Mouse (Mus musculus) forebrain, postnatal 0 days (tissue): ENCODE measurements around the gene Cpsf3. TPM values are rescaled to one million over a fixed set of nuclear protein-coding genes. Genes with fewer than 3 reads are reported as not detected.

Source experiments
- ATAC-seq: fragments of 200-750 bp; cut with Nextera tagmentation; 2 replicates; pipeline ENCODE4 v1.8.0; 2017; ENCODE audit warnings: mild to moderate bottlenecking, moderate library complexity
- DNase-seq: peaks from one replicate; pipeline ENCODE4 v3.0.0-alpha.2; 2015
- H3K27ac ChIP-seq: fragments of 300-500 bp; sonication (generic); 2 replicates; pipeline ENCODE4 v1.5.1; 2014; ENCODE audit warnings: low read depth, mild to moderate bottlenecking, antibody characterized with exemption, low read length, moderate library complexity, mixed read lengths
- H3K27me3 ChIP-seq: fragments of 300-500 bp; sonication (generic); 2 replicates; pipeline ENCODE4 v1.6.1; 2014; ENCODE audit warnings: mild to moderate bottlenecking, low read length, mixed read lengths; ENCODE audit not compliant: insufficient read depth
- H3K36me3 ChIP-seq: fragments of 300-500 bp; sonication (generic); 2 replicates; pipeline ENCODE4 v1.6.1; 2014; ENCODE audit warnings: mild to moderate bottlenecking, moderate library complexity; ENCODE audit not compliant: insufficient read depth
- H3K4me1 ChIP-seq: fragments of 300-500 bp; sonication (generic); 2 replicates; pipeline ENCODE4 v1.6.1; 2014; ENCODE audit warnings: antibody characterized with exemption; ENCODE audit not compliant: insufficient read depth
- H3K4me2 ChIP-seq: fragments of 300-500 bp; sonication (generic); 2 replicates; pipeline ENCODE4 v1.6.1; 2014; ENCODE audit warnings: low read depth, mild to moderate bottlenecking, moderate library complexity
- H3K4me3 ChIP-seq: fragments of 300-500 bp; sonication (generic); 2 replicates; pipeline ENCODE4 v1.5.1; 2014; ENCODE audit warnings: low read depth, low read length, mixed read lengths
- H3K9ac ChIP-seq: fragments of 300-500 bp; sonication (generic); 2 replicates; pipeline ENCODE4 v1.6.1; 2014; ENCODE audit warnings: mild to moderate bottlenecking
- H3K9me3 ChIP-seq: fragments of 300-500 bp; sonication (generic); 2 replicates; pipeline ENCODE4 v1.6.1; 2016; ENCODE audit warnings: low read length
- CTCF ChIP-seq: sonication (generic); IDR thresholded peaks from 2 replicates; pipeline ENCODE4 v1.5.1; 2016; ENCODE audit warnings: antibody characterized with exemption, control low read depth, low read depth
- WGBS: fragments of 180-500 bp; shearing (Covaris S2); extraction: QIAGEN DNeasy Blood & Tissue Kit; methylation state at CpG from one replicate; pipeline ENCODE4 v1.1.7; 2014; 5-methylcytosine and 5-hydroxymethylcytosine counted together
- polyA plus RNA-seq: library from polyadenylated mRNA; unstranded; fragments of >200 nt; fragmentation: Nextera tagmentation; extraction: Ambion mirVana; gene quantifications from 2 replicates; pipeline ENCODE4 v1.2.1, GENCODE M21; 2015
- total RNA-seq: library from RNA; depleted of rRNA; stranded (reverse); fragments of >200 nt; gene quantifications from 2 replicates; pipeline ENCODE4 v1.2.3, GENCODE M21; 2014

The Cpsf3 gene
- total and polyA plus RNA-seq, 2 experiments from 2014 or later: 50.4 to 79.6 TPM

DNA sequence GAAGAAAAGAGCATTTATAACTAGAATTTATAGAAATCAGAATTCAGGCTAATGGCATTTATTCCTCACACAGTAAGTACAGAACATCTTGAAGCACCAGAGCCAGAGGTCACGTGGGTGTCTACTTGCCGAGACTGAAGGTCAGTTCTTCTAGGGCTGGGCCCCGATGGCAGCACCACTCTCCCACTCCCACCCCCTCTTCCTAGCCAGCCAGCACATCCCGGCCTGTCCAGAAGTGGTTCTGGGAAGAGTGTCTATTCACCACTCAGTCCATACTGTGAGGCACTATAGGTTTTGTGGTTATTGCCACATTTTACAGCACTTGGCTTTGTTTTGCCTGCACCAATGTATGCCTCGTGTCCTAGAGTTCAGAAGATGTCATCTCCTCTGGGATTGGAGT is 38.9 kb downstream of the Cpsf3 start:
- no peaks in the 10 kb centered on the region for H3K4me1 ChIP-seq
- ATAC-seq (no peak), DNase-seq (no peak)
- no peaks in the 10 kb centered on the region for H3K27me3 ChIP-seq
- H3K4me3 ChIP-seq: no peak overlapping the region
- 84% methylated on average over 5 of the region's 5 CpGs for WGBS
- H3K27ac ChIP-seq: no peak overlapping the region
- H3K4me2 ChIP-seq: no peak overlapping the region
- TF ChIP-seq CTCF: no peak
- H3K9ac ChIP-seq: no peak overlapping the region
- no peaks in the 10 kb centered on the region for H3K9me3 ChIP-seq
- peaks cover 38% of the 10 kb centered on the region for H3K36me3 ChIP-seq

DNA sequence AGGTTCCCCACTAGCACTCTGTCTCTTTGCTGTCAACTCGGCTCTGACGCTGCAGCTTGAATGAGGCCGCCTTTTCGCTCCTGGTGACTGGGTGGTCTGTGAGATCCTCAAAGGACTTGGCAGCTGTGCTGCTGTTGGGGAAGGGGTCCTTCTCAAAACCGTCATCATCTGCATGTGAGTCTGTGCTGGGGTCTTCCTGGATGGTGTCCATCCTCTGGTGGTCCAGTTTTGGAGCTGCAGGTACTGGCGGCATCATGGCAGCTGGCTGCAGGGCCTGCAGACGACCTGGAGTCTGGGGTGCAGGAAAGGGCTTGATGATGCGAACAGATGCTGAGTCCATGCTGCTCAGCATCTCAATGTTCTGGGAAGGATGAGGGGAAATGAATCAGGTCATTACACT is 40.1 kb downstream of the Cpsf3 start:
- H3K36me3 ChIP-seq: peaks cover 46% of the 10 kb centered on the region
- WGBS: 86% methylated on average over 8 of the region's 8 CpGs

GRCm38 (mm10) chr12:21326325-21326724 is 41.1 kb downstream of the Cpsf3 start:
- Histone ChIP-seq H3K4me2 (no peak overlapping the region), H3K9ac (no peak overlapping the region), H3K27me3 (no peaks in the 10 kb centered on the region), H3K4me1 (no peaks in the 10 kb centered on the region), H3K4me3 (no peak overlapping the region), H3K27ac (no peak overlapping the region), H3K36me3 (peaks cover 46% of the 10 kb centered on the region), H3K9me3 (no peaks in the 10 kb centered on the region)
- no peak for TF ChIP-seq CTCF
- DNase-seq: no peak
- no peak for ATAC-seq
- 92% methylated on average over 3 of the region's 3 CpGs for WGBS

More for the DNA sequence above, 40.1 kb downstream of the Cpsf3 start:
- Histone ChIP-seq H3K4me1 (no peaks in the 10 kb centered on the region), H3K27me3 (no peaks in the 10 kb centered on the region), H3K27ac (no peak overlapping the region), H3K4me3 (no peak overlapping the region), H3K4me2 (no peak overlapping the region), H3K9ac (no peak overlapping the region), H3K9me3 (no peaks in the 10 kb centered on the region)
- no peak for TF ChIP-seq CTCF
- ATAC-seq: no peak
- DNase-seq: no peak

GRCm38 (mm10) chr12:21329661-21330400 is 44.6 kb downstream of the Cpsf3 start:
- Histone ChIP-seq H3K27me3 (no peaks in the 10 kb centered on the region), H3K4me1 (no peaks in the 10 kb centered on the region), H3K4me3 (no peak overlapping the region), H3K9me3 (no peaks in the 10 kb centered on the region), H3K4me2 (no peak overlapping the region), H3K9ac (no peak overlapping the region), H3K27ac (no peak overlapping the region), H3K36me3 (peaks cover 55% of the 10 kb centered on the region)
- ATAC-seq (no peak), DNase-seq (no peak)
- WGBS: 92% methylated on average over 9 of the region's 9 CpGs
- TF ChIP-seq CTCF: no peak

- DNase-seq (no peak), ATAC-seq (no peak)
- Histone ChIP-seq H3K9me3 (no peaks in the 10 kb centered on the region), H3K9ac (no peak overlapping the region), H3K27me3 (no peaks in the 10 kb centered on the region), H3K36me3 (peaks cover 52% of the 10 kb centered on the region), H3K4me2 (no peak overlapping the region), H3K4me3 (no peak overlapping the region), H3K4me1 (no peaks in the 10 kb centered on the region), H3K27ac (no peak overlapping the region)
- no peak for TF ChIP-seq CTCF
- WGBS: 91% methylated on average over 10 of the region's 10 CpGs
Observed at GRCm38 (mm10) chr12:21330961-21331576, 45.9 kb downstream of the Cpsf3 start.

DNA sequence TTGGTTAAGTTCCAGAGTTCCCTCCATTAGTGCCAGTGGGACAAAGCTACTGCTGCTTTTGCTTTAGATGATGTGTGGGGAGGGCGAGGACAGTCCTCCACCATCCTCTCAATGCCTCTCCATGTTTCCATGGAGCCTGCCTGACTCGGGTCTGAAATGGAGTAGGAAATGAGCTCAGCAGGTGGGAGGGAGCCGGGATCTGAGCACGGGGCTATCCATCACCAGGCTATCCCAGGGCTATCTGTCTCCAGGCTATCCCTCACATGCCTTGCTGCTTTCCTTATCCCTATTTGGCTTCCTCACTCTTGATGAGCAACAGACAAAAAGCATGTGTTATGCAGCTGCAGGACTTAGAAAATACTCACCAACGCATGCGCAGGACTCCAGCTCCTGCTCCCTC is 46.5 kb downstream of the Cpsf3 start:
- H3K9ac ChIP-seq: no peak overlapping the region
- no peak overlapping the region for H3K27ac ChIP-seq
- TF ChIP-seq CTCF: no peak
- H3K36me3 ChIP-seq: peaks cover 52% of the 10 kb centered on the region
- no peak overlapping the region for H3K4me2 ChIP-seq
- 81% methylated on average over 6 of the region's 6 CpGs for WGBS
- no peaks in the 10 kb centered on the region for H3K9me3 ChIP-seq
- H3K4me3 ChIP-seq: no peak overlapping the region
- no peak for DNase-seq
- no peak for ATAC-seq
- H3K27me3 ChIP-seq: no peaks in the 10 kb centered on the region
- H3K4me1 ChIP-seq: no peaks in the 10 kb centered on the region

DNA sequence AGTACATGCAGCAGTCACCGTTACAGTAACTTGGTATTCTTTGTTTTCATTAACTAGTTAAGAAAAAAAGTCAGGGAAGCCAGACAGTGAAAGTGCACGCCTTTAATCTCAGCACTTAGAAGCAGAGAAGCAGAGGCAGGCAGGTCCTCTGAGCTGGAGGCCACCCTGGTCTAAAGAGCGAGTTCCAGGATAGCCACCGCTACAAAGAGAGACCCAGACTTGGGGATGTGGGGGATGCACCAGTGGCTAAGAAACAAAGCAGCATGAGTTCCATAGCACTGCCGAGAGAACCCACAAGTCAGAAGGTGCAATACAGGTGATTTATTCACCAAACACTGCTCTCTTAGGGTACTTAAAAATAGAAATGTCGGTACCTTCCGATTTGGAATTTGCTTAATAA is 47.8 kb downstream of the Cpsf3 start:
- Histone ChIP-seq H3K4me3 (no peak overlapping the region), H3K9me3 (no peaks in the 10 kb centered on the region), H3K36me3 (peaks cover 43% of the 10 kb centered on the region), H3K27me3 (no peaks in the 10 kb centered on the region), H3K9ac (no peak overlapping the region), H3K27ac (no peak overlapping the region), H3K4me2 (no peak overlapping the region), H3K4me1 (no peaks in the 10 kb centered on the region)
- ATAC-seq (no peak), DNase-seq (no peak)
- TF ChIP-seq CTCF: no peak
- WGBS: 95% methylated on average over 7 of the region's 7 CpGs
